Mouse (Mus musculus) CH12.LX (cell line): ENCODE measurements around the gene Hlcs. TPM values are rescaled to one million over a fixed set of nuclear protein-coding genes. Genes with fewer than 3 reads are reported as not detected.

ENCODE experiments used
- DNase-seq: peaks from one replicate; pipeline ENCODE4 v3.0.0-alpha.2; 2013; ENCODE audit errors: extremely low read depth
- H3K27ac ChIP-seq: 2 replicates; pipeline ENCODE4 v1.5.1; 2012; ENCODE audit warnings: low read depth, mild to moderate bottlenecking, control low read depth, moderate library complexity; ENCODE audit not compliant: insufficient read depth
- H3K27me3 ChIP-seq: replicated peaks from 2 replicates; pipeline ENCODE3; 2012; ENCODE audit warnings: inconsistent platforms
- H3K36me3 ChIP-seq, 2 experiments: replicated peaks in 1 of 2; 2 replicates each; pipeline versions ENCODE3 to v1.6.1; 2012; ENCODE audit warnings: inconsistent platforms in 1 of 2, low read length in 1 of 2, mild to moderate bottlenecking in 1 of 2, mixed read lengths in 1 of 2, moderate library complexity in 1 of 2; ENCODE audit not compliant: control insufficient read depth in 1 of 2, insufficient read depth in 1 of 2
- H3K4me1 ChIP-seq, 2 experiments: 2 replicates each; pipeline ENCODE4 v1.6.1; 2012; ENCODE audit warnings: inconsistent platforms in 1 of 2, moderate library complexity in 1 of 2; ENCODE audit not compliant: insufficient read depth in 2 of 2, control insufficient read depth in 1 of 2
- H3K4me2 ChIP-seq: 2 replicates; pipeline ENCODE4 v1.6.1; 2012; ENCODE audit warnings: low read depth, mild to moderate bottlenecking, control low read depth; ENCODE audit not compliant: poor library complexity, insufficient read depth, severe bottlenecking
- H3K4me3 ChIP-seq, 3 experiments: fragments of 150-350 bp in 1 of 3; sonication (generic) in 1 of 3; replicated peaks in 1 of 3; 2 replicates each; pipeline versions ENCODE3 to v1.5.1; 2011 to 2012; ENCODE audit warnings: low read depth in 2 of 3, low read length in 2 of 3, mild to moderate bottlenecking in 2 of 3, moderate library complexity in 2 of 3, control low read depth in 1 of 3, improper control_type of control experiment in 1 of 3, inconsistent platforms in 1 of 3, mixed read lengths in 1 of 3; ENCODE audit not compliant: poor library complexity in 1 of 3
- H3K79me2 ChIP-seq: replicated peaks from 2 replicates; pipeline ENCODE4 v1.6.1; 2012; ENCODE audit warnings: mild to moderate bottlenecking, moderate library complexity; ENCODE audit not compliant: control insufficient read depth, poor library complexity, insufficient read depth, severe bottlenecking; ENCODE audit errors: extremely low read depth
- H3K9ac ChIP-seq: 2 replicates; pipeline ENCODE4 v1.6.1; 2012; ENCODE audit warnings: low read depth, mild to moderate bottlenecking, control low read depth, moderate library complexity; ENCODE audit not compliant: insufficient read depth
- H3K9me3 ChIP-seq: replicated peaks from 2 replicates; pipeline ENCODE3; 2012; ENCODE audit warnings: low read length, inconsistent platforms, mixed read lengths
- BHLHE40 ChIP-seq: IDR thresholded peaks from 2 replicates; pipeline ENCODE4 v1.6.1; 2011; ENCODE audit warnings: mild to moderate bottlenecking, low read depth, low read length, improper control_type of control experiment
- CTCF ChIP-seq, 2 experiments: IDR thresholded peaks in 1 of 2; conservative IDR thresholded peaks in 1 of 2; 2 replicates each; pipeline ENCODE4 v1.5.1; 2011 to 2012; ENCODE audit warnings: low read depth in 2 of 2, low read length in 2 of 2, improper control_type of control experiment in 1 of 2, inconsistent platforms in 1 of 2, mild to moderate bottlenecking in 1 of 2, moderate library complexity in 1 of 2
- E2F4 ChIP-seq: IDR thresholded peaks from 2 replicates; pipeline ENCODE4 v1.6.1; 2011; ENCODE audit warnings: low read depth, low read length, improper control_type of control experiment; ENCODE audit not compliant: insufficient replicate concordance
- ELF1 ChIP-seq: IDR thresholded peaks from 2 replicates; pipeline ENCODE4 v1.6.1; 2014; ENCODE audit warnings: low read depth, mild to moderate bottlenecking, inconsistent platforms, low read length, improper control_type of control experiment
- GABPA ChIP-seq: IDR thresholded peaks from 2 replicates; pipeline ENCODE4 v1.6.1; 2012; ENCODE audit warnings: low read depth, low read length, improper control_type of control experiment, inconsistent platforms; ENCODE audit not compliant: insufficient replicate concordance
- HCFC1 ChIP-seq: IDR thresholded peaks from 2 replicates; pipeline ENCODE4 v1.6.1; 2012; ENCODE audit warnings: low read depth, mild to moderate bottlenecking, inconsistent platforms, low read length, improper control_type of control experiment
- MAFK ChIP-seq: IDR thresholded peaks from 2 replicates; pipeline ENCODE4 v1.6.1; 2011; ENCODE audit warnings: low read length, improper control_type of control experiment; ENCODE audit not compliant: insufficient replicate concordance
- MAX ChIP-seq: IDR thresholded peaks from 2 replicates; pipeline ENCODE4 v1.6.1; 2011; ENCODE audit warnings: low read length, improper control_type of control experiment
- MEF2A ChIP-seq: IDR thresholded peaks from 2 replicates; pipeline ENCODE4 v1.6.1; 2014; ENCODE audit warnings: low read depth, mild to moderate bottlenecking, inconsistent platforms, low read length, improper control_type of control experiment, borderline replicate concordance
- MXI1 ChIP-seq: IDR thresholded peaks from 2 replicates; pipeline ENCODE4 v1.6.1; 2011; ENCODE audit warnings: mild to moderate bottlenecking, low read depth, low read length, improper control_type of control experiment
- NRF1 ChIP-seq: IDR thresholded peaks from 2 replicates; pipeline ENCODE4 v1.6.1; 2014; ENCODE audit warnings: low read depth, mild to moderate bottlenecking, inconsistent platforms, low read length, improper control_type of control experiment, moderate library complexity
- RAD21 ChIP-seq: IDR thresholded peaks from 2 replicates; pipeline ENCODE4 v1.6.1; 2011; ENCODE audit warnings: low read depth, mild to moderate bottlenecking, low read length, improper control_type of control experiment, moderate library complexity
- RCOR1 ChIP-seq: conservative IDR thresholded peaks from 2 replicates; pipeline ENCODE4 v1.6.1; 2012; ENCODE audit warnings: low read depth, mild to moderate bottlenecking, inconsistent platforms, low read length, improper control_type of control experiment
- TCF12 ChIP-seq: IDR thresholded peaks from 2 replicates; pipeline ENCODE4 v1.6.1; 2014; ENCODE audit warnings: low read depth, mild to moderate bottlenecking, inconsistent platforms, low read length, improper control_type of control experiment
- ZMIZ1 ChIP-seq: IDR thresholded peaks from 2 replicates; pipeline ENCODE4 v1.6.1; 2012; ENCODE audit warnings: low read depth, mild to moderate bottlenecking, inconsistent platforms, low read length, improper control_type of control experiment
- dilution Hi-C: fragments of 300-500 bp; cut with MboI; formaldehyde crosslinking; loops from 2 replicates; pipeline ENCODE4 v1.14.3; 2020; ENCODE audit warnings: low sequenced_read_pairs; ENCODE audit not compliant: extremely low pct_unique_long_range_greater_than_20kb, extremely low pct_ligation_motif_present
- in situ Hi-C: fragments of 300-500 bp; cut with MboI; formaldehyde crosslinking; loops from 3 replicates; pipeline ENCODE4 v1.14.3; 2019; ENCODE audit warnings: low sequenced_read_pairs, low pct_ligation_motif_present, low pct_unique_long_range_greater_than_20kb, mixed read lengths
- polyA plus RNA-seq: library from polyadenylated mRNA; unstranded; fragments of >175 nt; gene quantifications from 2 replicates; pipeline ENCODE4 v1.2.1, GENCODE M21; 2012; ENCODE audit warnings: low read depth; ENCODE audit not compliant: insufficient read length
- total RNA-seq, 2 experiments: library from RNA; depleted of rRNA; stranded (reverse); fragments of 300-350 nt in 1 of 2; fragments of >200 nt in 1 of 2; gene quantifications; 2 replicates each; pipeline ENCODE4 v1.2.3; 2012 to 2014

Gene Hlcs
- total and polyA plus RNA-seq, 3 experiments = 5.3 to 12.5 (median 9.4) TPM

DNA sequence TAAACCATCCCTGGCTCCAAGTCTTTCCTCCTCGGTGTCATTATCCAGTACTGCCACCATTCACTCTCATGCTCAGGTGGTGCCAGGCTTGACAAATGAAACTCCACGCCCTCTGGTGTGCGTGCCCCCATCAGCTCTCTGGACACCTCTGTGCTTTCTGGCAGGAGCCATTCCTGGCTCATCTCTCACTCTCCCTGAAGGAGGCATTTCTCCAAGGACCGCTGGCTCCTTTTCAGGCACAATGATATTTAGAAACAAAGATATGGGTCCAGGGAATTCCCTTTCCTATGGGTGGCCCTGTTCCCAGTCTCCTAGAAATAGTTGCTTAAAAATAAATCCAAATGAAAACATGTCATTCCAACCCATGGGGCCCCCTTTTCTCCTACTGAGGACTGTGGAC, 4.3 kb downstream of the Hlcs start:
- TF ChIP-seq MXI1 (no peak), CTCF (conservative IDR thresholded peaks at IDR 0.05 in 1 of 2, IDR thresholded peaks at IDR 0.05 in 1 of 2; ENCODE audit: low read depth in 2 of 2, low read length in 2 of 2) (no peak), MAX (no peak), NRF1 (no peak)
- Histone ChIP-seq H3K9me3 (peaks cover 5% of the 10 kb centered on the region), H3K79me2 (no peaks in the 10 kb centered on the region), H3K27me3 (no peaks in the 10 kb centered on the region), H3K36me3 (peaks cover 0 to 29% of the 10 kb centered on the region in 2 experiments), H3K4me3 (no peak overlapping the region), H3K4me2 (no peak overlapping the region), H3K27ac (no peak overlapping the region), H3K4me1 (peaks cover 2 to 22% of the 10 kb centered on the region in 2 experiments; a peak in 3 of 4 replicates), H3K9ac (no peak overlapping the region)
- in situ Hi-C loops = no loop called here
- no peak for DNase-seq
- dilution Hi-C loops = no loop called here

DNA sequence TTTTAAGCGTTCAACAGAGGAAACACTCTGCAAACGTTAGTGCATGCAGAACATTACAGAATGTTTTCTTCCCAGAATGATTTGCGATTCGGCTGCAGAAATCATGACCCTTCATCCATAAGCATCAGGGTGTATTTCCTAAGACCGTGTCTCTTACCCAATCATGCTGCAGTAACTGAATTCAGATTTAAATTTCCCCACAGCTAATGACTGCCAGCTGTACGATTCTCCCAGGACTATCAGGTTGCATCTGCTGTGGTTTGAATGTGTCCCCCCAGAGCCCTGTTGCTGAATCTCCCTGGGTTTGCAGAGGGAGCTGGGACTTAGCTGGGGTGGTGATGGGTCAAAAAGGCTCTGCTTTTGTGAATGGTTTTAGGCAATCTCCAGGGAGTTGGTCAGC, 5.4 kb downstream of the Hlcs start:
- Histone ChIP-seq H3K9ac (no peak overlapping the region), H3K36me3 (peaks cover 0 to 31% of the 10 kb centered on the region in 2 experiments), H3K4me2 (no peak overlapping the region), H3K27ac (no peak overlapping the region), H3K9me3 (peaks cover 5% of the 10 kb centered on the region), H3K27me3 (no peaks in the 10 kb centered on the region), H3K4me1 (peaks cover 5 to 23% of the 10 kb centered on the region in 2 experiments), H3K79me2 (no peaks in the 10 kb centered on the region), H3K4me3 (no peak overlapping the region)
- TF ChIP-seq HCFC1 (no peak), TCF12 (no peak), MEF2A (no peak), MXI1 (no peak), MAFK (no peak), CTCF (conservative IDR thresholded peaks at IDR 0.05 in 1 of 2, IDR thresholded peaks at IDR 0.05 in 1 of 2; ENCODE audit: low read depth in 2 of 2, low read length in 2 of 2) (no peak), ZMIZ1 (no peak), E2F4 (no peak), RCOR1 (no peak), GABPA (no peak), MAX (no peak), ELF1 (no peak), BHLHE40 (no peak), RAD21 (no peak)
- dilution Hi-C loops = no loop called here
- no peak for DNase-seq
- in situ Hi-C loops = no loop called here
